Mouse (Mus musculus): ENCODE results near the gene Cntnap1.

- no peak for TF ChIP-seq ZNF384 (IDR thresholded peaks at IDR 0.05; ENCODE audit: low read depth, low read length)
- no peak for TF ChIP-seq ZC3H11A (IDR thresholded peaks at IDR 0.05; ENCODE audit: borderline replicate concordance, low read depth, low read length)
- TF ChIP-seq HCFC1 (IDR thresholded peaks at IDR 0.05; ENCODE audit: borderline replicate concordance, insufficient read depth, low read length) = no peak
Observed at GRCm38 (mm10) chr11:101230061-101230511, 59.8 kb downstream of the Cntnap1 start.
